Mouse (Mus musculus) 3134 (cell line): Measurements from ENCODE around the gene Rnase12.

Experiments
- DNase-seq: peaks from one replicate; pipeline ENCODE4 v3.0.0-alpha.2; 2011; ENCODE audit warnings: low spot score; ENCODE audit not compliant: insufficient read length; ENCODE audit errors: extremely low read depth

The Rnase12 gene

DNA sequence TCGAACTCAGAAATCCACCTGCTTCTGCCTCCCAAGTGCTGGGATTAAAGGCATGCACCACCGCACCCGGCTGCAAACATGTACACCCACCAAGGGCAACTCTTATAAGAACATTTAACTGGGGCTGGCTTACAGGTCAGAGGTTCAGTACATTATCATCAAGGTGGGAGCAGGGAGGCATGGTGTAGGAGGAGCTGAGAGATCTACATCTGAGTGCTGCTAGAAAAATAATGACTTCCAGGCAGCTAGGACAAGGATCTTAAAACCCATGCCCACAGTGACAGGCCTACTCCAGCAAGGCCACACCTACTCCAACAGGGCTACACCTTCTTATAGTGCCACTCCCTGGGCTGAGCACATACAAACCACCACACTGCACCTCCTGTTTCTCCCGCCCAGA lies 28.4 kb upstream of the Rnase12 start:
- no peak for DNase-seq

DNA sequence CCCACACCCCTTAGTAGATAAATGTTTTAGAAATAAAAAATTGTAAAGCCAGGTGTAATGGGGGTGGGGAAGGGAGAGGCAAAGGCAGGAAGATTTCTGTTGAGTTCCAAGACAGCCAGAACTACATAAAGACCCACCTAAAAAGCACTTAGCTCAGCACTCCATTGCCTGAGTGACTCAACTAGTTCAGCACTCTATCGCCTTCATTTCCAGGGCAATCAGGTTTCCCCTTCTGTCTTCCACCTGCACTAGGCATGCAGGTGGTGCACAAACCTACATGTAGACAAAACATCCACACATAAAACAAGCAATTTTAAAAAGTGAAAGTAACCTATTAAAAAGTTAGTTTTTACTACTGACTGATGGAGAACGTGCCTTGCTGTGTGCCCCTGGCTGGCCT lies 27.6 kb upstream of the Rnase12 start:
- DNase-seq, result no peak

DNA sequence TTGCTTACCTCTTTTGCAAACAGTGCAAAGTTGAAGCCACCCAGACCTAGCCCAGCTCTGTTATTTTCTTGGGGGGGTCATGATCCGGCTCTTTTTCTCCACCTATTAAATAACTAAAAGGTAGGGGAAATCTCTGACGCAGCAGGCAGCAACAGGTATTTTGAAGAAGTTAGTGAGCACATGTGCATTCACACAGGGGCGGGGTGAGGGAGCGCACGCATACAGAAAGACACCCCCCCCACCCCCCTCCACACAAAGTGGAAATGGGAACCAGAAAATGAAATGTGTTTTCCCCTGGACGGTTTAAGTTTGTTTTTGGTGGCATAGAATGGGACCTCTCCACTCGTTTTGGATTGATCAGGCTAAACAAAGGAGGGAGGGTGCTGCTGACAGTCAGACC lies 26.3 kb upstream of the Rnase12 start:
- no peak for DNase-seq

DNA sequence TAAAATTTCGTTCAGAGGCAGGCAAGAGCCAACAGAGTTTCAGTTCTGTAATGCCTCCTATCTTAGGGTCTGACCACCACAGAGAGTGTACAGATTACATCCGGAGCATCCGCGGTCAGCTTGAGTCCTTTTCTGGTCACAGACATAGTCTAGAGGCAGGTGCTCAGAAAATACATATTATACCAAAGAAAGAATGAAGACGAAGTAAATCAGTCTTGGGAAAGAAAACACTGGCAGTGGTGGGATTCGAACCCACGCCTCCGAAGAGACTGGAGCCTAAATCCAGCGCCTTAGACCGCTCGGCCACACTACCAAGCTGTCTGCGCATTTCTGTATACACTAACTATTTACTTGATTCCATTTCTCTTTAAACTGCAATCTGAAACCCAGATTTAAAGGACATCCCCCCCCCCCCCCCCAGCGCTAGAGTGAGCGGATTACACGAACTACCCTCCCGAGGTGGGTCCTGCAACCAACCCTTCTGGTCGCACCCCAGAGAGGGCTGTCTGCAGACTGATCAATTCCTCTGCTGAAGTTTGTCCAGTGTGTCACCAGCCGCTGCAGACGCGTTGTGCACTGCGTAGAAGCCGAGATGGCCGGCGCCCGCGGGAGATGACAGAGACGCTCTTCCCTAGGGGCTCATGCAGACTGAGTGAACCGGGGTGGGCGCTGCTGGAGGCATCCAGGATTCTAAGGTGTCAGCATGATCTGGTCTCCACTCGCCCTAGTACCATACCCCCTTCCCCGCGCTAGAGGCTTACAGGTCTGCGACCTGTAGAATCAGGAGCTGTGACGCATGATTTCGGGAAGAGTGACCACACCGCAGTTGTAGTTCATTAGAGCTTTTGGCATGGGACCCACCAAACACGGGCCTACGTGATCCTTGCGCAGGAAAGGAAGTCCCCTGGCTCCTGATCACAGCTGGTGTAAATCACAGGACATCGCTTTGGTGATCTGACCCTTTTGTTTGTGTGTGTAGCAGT lies 25.4 kb upstream of the Rnase12 start:
- DNase-seq, result peak; percentile 52

DNA sequence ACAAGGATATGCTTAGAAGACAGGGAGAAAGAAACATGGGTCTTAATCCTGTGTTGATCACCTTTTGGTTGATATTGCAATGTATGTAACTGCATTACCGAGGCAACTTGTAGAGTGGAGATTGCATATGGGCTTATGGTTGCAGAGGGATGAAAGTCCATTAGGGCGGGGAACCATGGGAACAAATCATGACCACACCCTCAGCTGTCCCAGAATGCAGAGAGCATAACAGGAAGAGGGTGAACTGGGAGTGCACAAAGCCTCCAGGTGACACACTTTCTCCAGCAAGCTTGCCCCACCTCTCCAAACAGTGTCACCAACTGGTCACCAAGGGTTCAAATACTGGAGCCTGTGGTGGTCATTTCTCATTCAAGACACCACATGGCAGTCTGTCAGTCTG lies 23.6 kb upstream of the Rnase12 start:
- no peak for DNase-seq

DNA sequence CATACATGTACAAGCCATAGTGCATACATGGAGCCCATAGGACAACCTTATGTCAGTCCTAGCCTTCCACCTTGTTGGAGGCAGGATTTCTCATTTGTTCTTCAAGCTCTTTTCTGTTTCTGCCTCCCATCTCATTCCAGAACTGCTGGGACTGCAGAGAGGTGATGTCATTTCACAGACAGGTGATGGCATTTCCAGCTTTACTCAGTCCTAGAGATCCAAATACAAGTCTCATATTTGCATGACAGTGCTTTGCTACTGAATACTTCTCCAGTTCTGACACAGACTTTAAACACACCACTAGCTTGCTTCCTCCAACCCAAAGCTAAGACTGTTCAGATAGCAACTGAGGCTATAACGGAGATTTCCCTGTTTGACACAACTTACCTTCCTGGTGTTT lies 21.7 kb upstream of the Rnase12 start:
- DNase-seq, result no peak

DNA sequence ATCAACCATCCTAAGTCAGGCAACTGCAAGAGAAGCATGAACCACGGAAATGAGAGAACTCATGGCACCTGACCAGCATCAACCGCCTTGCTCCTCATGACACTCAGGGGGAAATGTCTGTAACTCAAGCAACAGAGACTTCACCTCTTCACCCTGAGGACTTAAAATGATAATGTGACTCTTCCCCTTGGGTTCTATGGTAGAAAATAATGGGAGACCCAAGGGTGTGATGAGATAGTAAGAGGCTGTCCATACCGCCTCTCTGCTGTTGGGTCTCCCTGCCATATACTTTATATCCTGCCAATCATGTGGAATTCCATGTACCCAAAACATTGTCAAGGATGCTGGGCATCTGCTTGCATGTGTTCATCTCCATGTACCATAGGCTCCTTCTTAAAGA lies 16.9 kb upstream of the Rnase12 start, which contains the start of gene Olfr750:
TSS of gene Olfr750 (minus strand) at position 101 of the 400 bp plus-strand sequence.
- DNase-seq, result no peak

DNA sequence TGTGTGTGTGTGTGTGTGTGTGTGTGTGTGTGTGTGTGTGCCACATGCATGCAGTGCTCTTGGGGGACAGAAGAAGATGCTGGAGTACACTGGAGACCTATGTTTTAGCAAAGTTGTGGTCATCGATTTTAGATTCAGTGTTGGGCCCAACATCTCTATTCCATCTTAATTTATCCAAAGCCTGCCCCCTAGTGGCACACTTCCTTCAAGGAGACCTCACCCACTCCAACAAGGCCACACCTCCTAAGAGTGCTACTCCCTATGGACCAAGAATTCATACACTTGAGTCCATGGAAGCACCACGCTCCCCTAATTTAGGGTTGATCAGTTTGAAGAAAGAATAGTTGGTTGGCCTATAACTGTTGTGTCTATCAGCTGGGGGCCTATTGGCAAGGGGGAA lies 12.2 kb upstream of the Rnase12 start:
- DNase-seq, result peak; percentile 18

DNA sequence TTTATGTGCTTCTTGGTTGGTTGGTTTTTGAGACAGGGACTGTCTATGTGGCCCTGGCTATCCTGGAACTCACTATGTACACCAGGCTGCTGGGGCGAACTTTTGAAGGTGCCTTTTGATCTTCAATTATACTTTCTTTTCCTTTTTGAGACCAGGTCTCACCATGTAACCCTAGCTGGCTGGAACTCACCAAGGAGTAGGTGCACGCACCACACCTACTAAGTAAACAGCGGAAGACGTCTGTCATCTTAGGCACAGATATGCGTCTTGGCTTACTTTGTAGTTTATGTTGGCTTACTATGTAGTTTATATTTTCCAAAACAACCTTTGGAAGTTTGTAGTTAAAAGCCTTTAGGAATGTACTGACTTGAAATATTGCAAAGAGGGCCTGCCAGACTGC lies 11.5 kb upstream of the Rnase12 start:
- DNase-seq, result no peak

DNA sequence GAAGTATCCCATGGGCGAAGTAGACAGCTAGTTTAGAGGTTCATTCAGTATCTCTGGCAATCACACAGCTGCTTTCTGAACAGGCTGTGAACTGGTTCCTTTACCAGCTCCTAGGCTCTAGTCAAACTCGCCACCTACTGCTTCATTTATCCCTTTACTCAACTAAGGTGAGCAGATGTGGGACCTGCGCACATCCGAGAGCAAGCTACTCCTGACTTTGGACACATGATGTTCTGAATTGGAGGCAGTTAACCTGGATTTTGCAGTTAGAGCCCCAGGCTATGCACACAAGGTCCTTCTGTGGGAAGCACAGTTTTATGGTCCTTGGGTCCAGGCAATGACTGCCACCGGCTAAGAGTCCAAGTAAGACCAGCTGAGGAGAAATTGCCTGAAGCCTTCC lies 3.3 kb upstream of the Rnase12 start:
- DNase-seq, result no peak

DNA sequence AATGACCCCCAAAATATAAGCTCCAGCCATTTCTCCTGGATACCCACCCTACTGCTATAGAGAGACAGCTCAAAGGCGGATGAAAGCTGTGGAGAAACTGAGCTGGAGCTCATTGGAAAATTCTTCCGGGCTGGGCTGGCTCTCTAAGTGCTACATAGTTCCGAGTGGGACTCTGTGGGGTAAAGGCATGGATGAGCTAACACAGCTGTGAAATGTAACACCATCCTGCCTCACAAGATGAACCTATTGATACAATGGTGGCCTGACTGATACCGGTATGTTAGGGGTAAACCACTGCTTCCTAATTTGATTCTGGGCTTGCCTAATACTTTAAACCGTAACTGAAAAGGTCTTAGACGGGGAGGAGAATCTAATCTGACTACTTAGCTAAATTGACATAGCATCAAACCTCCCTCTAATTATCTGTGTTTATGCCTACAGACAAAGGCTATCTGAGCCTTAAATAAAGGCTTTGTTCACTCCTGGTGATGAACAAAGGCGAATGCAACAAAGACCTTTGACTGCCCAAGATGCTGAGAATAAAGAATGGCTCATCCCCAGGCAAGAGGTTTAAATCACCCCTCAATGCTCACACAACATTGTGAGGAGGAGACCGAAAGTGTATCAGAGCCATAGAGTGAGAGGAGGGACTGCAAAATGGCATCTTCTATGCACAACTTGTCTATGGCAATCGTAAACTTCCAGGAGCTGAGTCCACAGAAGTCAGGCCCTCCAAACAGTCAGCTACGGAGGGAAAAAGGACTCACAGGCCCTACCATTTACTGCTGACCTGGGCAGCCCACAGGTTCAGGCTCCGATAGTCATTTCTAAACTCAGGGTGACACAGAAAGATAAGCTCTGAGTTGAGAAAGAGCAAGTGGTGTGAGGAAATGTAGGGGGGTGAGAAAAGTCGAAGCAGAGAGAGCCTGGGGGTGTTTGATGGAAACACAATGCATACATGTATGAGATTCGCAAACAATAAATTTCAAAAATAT lies 2.9 kb downstream of the Rnase12 start:
- no peak for DNase-seq

DNA sequence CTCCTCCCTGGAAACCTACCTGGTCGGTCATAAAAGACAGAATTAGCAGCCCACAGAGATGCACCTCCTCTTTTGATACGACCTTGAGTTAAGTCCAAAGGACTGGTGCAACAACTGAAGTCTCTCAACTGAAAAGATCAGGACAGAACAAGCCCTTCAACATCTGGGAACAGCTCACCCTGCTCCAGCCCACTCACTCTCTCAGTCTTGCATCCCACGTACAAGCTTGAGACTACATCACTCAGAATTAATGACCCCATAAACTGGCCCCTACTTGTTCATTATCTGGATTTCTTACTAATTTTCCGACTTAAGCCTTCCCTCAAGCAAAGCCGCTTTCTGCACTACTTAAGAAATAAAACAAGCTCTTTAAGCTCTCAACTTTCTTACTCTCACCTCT lies 4.3 kb downstream of the Rnase12 start:
- DNase-seq, result no peak

DNA sequence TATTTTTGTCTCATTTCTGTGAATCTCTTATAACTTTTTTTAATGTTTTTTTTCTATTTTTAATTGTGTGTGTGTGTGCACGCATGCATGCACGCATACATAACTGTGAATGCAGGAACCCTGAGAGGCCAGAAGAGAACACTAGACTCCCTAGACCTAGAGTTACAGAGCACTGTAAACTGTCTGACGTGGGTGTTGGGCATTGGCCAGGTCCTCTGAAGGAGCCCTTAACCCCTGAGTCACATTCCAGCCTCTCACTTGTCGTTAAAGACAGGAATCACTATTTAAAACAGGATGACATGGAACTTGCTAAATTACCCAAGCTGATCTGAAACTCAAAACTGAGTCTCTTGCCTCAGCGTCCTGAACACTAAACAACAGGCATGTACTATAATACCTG lies 5.5 kb downstream of the Rnase12 start:
- DNase-seq, result no peak

DNA sequence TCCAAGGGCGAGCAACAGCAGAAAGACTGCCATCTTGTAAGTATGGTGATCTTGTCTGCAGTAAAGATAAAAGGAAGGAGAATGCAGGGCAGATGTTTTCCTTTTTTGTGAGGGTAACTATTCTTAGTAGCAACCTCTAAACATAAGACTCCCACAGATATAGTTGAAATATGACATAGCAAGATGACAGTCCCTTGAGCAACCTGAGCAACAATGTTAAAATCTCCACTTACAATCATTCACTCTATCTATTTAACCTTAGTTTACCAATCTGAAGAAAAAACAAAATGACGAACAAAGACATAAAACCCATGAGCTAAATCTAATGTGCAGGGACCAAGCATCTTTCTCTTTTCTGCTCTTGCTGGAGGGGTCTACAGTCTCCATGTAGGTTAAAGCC lies 7.4 kb downstream of the Rnase12 start, which contains the start of gene Rnase11:
TSS of gene Rnase11 (minus strand) at position 101 of the 400 bp plus-strand sequence.
- no peak for DNase-seq

DNA sequence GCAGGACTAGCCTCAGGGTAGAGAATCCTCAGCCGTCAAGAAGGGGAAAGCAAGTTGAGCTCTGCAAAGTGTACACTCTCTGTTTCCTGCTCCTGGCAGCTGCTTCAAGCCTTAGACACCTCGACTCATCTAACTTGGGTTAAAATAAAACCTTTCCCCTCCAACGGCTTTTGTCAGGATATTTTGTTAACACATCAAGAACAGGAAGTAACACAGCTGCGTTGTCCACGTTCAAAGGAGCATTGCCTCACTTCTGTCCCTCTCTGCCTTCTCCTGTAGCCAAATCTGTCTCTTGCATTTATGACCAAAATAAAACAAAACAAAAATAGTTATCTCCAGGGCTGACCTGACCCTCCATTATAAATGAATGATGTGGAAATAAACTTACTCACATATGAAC lies 9.6 kb downstream of the Rnase12 start:
- DNase-seq, result no peak

DNA sequence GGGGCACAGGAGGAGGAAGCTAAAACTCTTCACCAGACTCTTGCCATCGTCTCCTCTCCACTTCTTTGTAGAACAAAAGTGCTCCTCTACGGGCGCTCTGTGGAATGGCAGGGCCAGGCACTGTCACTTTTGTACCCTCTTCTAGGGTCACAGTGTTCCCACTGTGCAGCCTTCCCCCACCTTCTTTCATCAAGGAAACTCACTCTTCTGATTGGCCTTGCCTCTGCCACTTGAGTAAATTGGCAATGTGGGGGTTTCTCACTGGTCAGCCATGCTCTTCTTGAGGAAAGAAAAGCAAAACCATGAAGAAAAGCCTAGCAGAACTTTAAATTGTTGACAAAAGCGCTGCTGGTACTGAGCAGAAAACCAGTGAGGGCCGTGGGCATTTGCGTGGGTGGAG lies 15.7 kb downstream of the Rnase12 start, which contains the start of gene Rnase9:
TSS of gene Rnase9 (minus strand) at position 101 of the 400 bp plus-strand sequence.
- no peak for DNase-seq

DNA sequence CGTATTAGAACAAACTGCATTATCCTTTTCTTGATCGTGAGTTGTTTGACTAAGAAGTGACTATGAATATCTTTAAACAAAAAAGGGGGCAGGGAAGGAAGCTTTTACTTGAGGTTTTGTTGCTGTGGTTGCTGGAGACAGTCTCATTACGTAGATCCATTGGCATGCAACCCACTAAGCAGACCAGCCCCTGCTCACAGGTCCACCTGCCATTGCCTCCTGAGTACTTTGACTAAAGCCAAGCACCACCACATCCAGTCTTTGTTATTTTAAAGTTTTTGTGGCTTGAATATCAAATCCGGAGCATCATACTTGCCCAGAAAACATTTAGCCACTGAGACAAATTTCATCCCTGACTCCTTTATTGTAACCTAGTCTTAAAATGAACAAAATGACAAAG lies 21.2 kb downstream of the Rnase12 start:
- no peak for DNase-seq

DNA sequence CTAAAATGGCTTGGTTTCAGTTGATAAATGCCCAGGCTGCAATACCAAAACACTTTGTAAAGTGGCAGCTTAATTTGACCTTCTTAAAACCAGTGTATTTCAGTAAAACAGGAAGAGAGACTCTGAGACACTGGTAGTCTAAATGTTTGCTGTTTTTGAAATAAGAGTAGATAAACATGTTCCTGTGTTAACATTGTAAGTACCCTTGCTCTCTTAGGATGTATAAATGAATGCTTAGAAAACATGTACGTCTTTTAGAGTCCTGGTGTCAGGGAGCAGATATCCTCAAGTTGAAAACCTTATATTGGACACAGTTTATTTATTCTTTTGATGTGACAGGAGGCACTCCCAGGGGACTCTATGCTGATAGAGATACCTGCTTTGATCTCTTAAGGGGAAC lies 22.3 kb downstream of the Rnase12 start:
- DNase-seq, result no peak

DNA sequence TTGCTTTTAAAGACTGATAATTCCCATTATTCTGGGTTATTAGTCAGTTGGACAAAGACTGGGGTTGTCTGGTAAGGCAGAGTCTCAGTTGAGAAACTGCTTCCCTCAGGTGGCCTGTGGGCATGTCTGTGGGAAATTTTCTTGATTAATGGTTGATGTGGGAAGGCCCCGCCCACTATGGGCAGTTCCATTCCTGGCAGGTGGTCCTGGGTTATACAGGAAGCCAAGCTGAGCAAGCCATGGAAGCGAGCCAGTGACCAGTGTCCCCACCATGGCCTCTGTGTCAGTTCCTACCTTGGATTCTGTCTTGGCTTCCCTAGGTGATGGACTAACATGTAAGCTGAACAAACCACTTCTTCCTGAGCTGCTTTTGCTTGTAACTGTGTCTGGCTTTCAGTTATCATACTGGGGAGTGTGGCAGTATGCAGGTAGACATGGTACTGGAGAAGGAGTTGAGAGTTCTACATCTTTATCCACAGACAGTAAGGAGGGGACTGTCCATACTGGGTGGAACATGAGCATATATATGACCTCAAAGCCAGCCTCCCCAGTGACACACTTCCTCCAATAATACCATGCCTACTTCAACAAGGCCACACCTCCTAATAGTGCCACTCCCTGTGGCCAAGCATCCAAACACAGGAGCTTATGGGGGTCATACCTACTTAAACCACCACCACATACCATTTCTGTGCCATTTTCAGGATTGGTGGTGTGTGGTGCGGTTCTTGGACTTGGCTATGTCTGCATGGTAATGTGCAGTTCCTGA lies 29.9 kb downstream of the Rnase12 start:
- DNase-seq, result no peak

DNA sequence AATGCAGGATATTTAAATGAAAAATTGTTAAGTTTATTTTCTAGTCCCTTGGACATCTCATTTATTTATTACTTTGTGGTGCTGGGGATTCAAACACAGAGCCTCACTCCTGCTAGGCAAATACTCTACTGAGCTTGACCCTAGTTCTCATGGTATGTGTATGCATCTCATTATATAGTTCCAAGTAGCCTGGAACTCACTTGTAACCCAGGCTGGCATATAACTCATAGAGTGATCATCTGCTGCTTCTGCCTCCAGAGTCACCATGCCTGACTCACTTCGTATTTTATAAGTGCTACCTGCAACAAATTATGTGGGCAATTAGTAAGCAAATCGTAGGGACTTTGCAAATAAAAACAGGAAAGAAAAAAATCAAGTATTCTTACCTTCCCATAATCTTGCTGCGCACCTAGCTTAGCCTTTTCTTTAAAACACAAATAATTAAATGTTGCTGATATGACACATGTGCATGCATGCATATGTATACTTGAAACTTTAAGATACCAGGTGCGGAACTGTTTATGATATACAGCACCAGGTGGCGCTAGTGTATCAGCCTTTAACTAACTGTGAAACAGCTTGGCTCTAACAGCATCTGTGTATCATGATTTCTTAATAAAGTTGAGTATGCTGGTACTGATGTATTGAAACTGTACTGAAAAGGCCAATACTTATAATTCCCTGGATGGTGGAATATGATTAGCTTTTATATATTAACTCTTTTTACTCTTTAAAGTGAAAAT lies 30.9 kb downstream of the Rnase12 start:
- DNase-seq, result peak; percentile 18
